Mouse (Mus musculus) thymus, postnatal 14 days (tissue): Measurements from ENCODE around the gene Krtap26-1.

Experiments used
- DNase-seq: peaks from one replicate; pipeline ENCODE4 v3.0.0; 2021

Krtap26-1 gene

GRCm38 (mm10) chr16:88647358-88647846, at the start of gene Krtap26-1:
TSS of gene Krtap26-1 (minus strand) at chr16:88647796.
- DNase-seq = no peak

GRCm38 (mm10) chr16:88696256-88696655, 48.7 kb upstream of the Krtap26-1 start:
- DNase-seq = no peak

- DNase-seq = no peak
These were observed 33.7 kb upstream of the Krtap26-1 start for GRCm38 (mm10) chr16:88681282-88681681.

DNA sequence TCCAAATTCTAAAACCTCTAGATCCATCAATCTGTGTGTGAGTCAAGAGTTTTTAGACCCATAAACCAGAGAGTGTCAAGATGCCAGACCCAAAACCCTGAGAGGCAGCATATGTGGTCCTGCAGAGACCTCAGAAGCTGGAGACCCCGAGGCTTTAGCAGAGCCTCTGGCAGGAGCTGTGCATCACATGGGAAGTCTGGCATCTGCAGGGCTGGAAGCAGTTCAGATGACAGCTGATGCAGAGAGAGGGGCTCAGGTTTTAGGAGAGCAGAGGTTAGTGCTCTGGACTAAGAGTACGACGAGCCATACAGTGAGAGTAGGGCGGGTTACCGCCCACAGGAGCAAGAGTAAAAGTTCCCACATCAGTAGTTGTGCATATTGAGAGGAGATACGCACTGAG, 31.5 kb upstream of the Krtap26-1 start:
- DNase-seq = no peak

DNA sequence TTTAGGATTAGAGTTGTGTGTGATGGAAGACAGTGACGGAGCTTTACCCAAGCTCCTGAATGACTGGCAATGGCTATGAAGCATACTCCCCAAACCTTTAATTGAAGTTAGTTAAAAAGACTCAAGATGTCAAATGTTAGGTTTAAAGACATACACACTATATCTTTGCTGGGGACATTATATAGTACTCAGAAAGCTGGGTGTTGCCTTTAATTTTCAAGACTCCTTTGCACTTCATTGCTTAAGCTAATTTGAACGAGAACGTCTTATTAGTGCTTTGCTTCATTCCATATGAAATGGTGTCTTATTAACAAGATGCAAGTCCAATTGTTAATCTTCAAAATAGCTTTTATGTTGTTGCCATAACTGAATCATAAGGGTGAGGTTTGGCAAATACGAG, 24.0 kb upstream of the Krtap26-1 start, which contains the start of gene Krtap27-1:
Gene Krtap27-1 (minus strand): TSS at position 101 of the 400 bp plus-strand sequence.
- DNase-seq = no peak

GRCm38 (mm10) chr16:88657426-88657825, 9.8 kb upstream of the Krtap26-1 start:
- DNase-seq = peak; percentile 9

DNA sequence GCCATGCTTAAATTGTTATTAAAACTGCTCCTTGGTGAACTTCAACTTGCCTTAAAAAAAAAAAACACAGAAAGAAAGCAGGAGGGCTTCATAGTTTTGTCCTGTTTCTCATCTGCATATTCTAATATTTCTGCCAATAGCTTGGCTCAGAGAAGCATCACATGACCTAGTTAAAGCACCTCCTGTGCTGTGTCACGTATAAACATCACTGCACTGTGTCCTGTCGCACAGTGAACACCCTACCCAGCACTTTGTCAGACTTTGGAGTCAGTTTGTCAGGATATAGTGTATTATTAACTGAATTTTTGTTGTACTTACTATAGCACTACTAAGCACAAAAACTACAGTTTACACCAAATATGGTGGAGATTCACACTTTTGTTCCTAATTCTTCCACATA, 4.4 kb upstream of the Krtap26-1 start:
- DNase-seq = no peak

DNA sequence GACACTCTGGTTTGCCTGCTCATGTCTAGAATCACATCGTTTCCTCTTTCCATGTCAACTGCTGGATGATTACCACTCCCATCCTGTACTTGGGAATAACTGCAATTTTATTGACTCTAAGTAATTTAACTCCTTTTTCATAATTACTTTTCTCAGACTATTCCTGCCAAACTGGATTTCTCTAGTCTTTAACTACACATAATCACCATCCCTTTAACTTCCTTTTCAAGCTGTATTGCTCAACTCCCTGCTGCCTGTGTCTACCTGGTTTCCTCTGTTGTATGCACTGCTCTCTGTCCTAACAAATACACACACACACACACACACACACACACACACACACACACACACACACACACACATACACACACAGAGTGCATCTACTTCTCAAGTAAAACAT, 3.5 kb upstream of the Krtap26-1 start:
- no peak for DNase-seq

- DNase-seq = no peak
These were observed 1.1 kb downstream of the Krtap26-1 start for GRCm38 (mm10) chr16:88646366-88647111.

GRCm38 (mm10) chr16:88640053-88640452, 7.5 kb downstream of the Krtap26-1 start:
- DNase-seq = no peak

DNA sequence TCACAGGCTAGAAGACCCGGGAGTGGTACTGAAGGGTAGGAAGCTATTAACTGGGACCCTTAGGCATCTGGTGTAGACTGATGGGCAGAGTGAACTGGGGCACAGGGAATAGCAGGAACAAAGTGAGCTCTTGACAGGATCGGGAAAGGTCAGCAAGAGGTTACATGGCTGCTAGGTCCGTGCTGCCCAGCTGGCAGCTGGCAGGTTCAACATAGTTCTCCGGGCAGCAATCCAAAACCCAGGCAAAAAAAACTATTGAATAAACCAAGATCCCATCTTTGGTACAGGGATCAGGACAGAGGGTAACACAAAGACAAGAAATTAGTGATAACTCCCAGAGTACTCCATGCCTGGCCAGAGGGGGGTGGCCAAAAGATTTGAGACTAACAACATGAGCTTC, 12.5 kb downstream of the Krtap26-1 start:
- no peak for DNase-seq

- no peak for DNase-seq
These were observed 16.1 kb downstream of the Krtap26-1 start for GRCm38 (mm10) chr16:88631474-88631873.

GRCm38 (mm10) chr16:88627566-88627965, 20.0 kb downstream of the Krtap26-1 start, which contains the start of gene 2310079G19Rik:
TSS of gene 2310079G19Rik (minus strand) at chr16:88627666.
- DNase-seq = no peak

GRCm38 (mm10) chr16:88612712-88613111, 34.9 kb downstream of the Krtap26-1 start:
- no peak for DNase-seq

DNA sequence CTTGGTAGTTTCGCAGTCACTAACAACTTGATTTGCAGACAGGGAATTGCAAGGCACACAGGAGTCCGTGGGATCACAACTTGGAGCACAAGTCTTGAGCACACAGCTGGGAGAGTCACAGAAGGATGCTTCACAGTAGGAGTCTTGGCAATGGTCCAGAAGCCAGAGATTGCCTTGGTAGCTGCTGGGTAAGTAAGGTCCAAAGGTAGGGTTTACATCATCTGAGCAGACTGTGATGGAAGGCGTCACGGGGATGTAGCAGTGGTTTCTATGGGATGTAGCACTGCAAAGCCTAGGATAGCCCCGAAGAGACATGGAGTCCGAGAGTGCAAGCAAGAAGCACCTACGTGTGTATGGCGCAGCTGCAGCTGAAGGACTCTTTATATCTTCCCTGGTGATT, 35.7 kb downstream of the Krtap26-1 start, which contains the start of gene Krtap24-1:
Gene Krtap24-1 (minus strand): TSS at position 358 of the 400 bp plus-strand sequence.
- no peak for DNase-seq

DNA sequence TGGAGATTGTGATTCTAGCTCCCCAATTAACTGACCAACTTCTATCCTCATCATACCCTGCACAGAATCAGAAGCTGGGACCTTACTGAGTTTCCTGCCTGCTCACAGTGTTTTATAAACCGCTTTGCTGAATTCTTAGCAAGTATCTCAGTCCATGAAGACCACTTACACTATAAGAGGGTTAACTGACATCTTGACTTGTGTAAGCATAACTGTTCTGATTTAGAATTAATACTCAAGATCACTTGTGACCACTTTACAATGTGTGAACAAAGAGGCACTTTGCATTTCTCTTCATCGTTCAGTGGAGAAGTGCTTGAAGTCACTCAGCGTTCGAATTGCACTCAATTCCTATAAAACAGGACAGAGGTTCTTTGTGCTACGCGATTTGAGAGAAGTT, 43.0 kb downstream of the Krtap26-1 start:
- DNase-seq = no peak

- DNase-seq = no peak
These were observed 45.1 kb downstream of the Krtap26-1 start for GRCm38 (mm10) chr16:88602464-88602863.

- DNase-seq = no peak
These were observed 47.3 kb downstream of the Krtap26-1 start for GRCm38 (mm10) chr16:88600303-88600702.

- DNase-seq = no peak
These were observed 47.9 kb downstream of the Krtap26-1 start for GRCm38 (mm10) chr16:88599504-88600237.
